8 mouse cellular contexts compared by ENCODE assay signal in genomic region chr12:59011275-59011843, GRCm38 (mm10). TPM values are rescaled to one million over a fixed set of nuclear protein-coding genes. Genes with fewer than 3 reads are reported as not detected.
DNase-seq lines count a peak whose midpoint lies in the region; ATAC-seq and TF ChIP-seq lines count a peak whose summit lies in the region.

No protein-coding gene starts in this region.

- H3K9me3 ChIP-seq in heart, embryonic 10.5 days = no peaks in the 10 kb centered on the region
- no peaks in the 10 kb centered on the region for H3K9me3 ChIP-seq in CH12.LX (replicated peaks; ENCODE audit: low read length)
- H3K9me3 ChIP-seq in forebrain, embryonic 13.5 days (replicated peaks) = no peaks in the 10 kb centered on the region
- H3K9me3 ChIP-seq in liver, embryonic 13.5 days (replicated peaks) = no peaks in the 10 kb centered on the region

- no peak for DNase-seq in heart, embryonic 10.5 days (ENCODE audit: low spot score)
- DNase-seq in heart, postnatal 10 days = no peak
- DNase-seq in CH12.LX (ENCODE audit: extremely low read depth) = no peak
- no peak for DNase-seq in liver, embryonic 13.5 days
- no peak for DNase-seq in urinary bladder, adult 2 months (ENCODE audit: low spot score)
- DNase-seq in Muller cell, postnatal 12 days (ENCODE audit: inconsistent ontology term) = no peak

- peaks cover 19% of the 10 kb centered on the region; the same call in 1 of the 2 replicates for H3K79me2 ChIP-seq in CH12.LX (replicated peaks; ENCODE audit: control insufficient read depth, extremely low read depth, insufficient read depth, poor library complexity, severe bottlenecking)

- peak overlapping the region; percentile 75 for H3K4me2 ChIP-seq in CH12.LX (ENCODE audit: insufficient read depth, low read depth, poor library complexity, severe bottlenecking)
- peak overlapping the region; percentile 88 for H3K4me2 ChIP-seq in forebrain, embryonic 13.5 days
- H3K4me2 ChIP-seq in liver, embryonic 13.5 days = peak overlapping the region; percentile 93

- H3K9ac ChIP-seq in CH12.LX (ENCODE audit: insufficient read depth, low read depth) = peak overlapping the region; percentile 50
- peak overlapping the region; percentile 81 for H3K9ac ChIP-seq in forebrain, embryonic 13.5 days
- peak overlapping the region; percentile 87 for H3K9ac ChIP-seq in liver, embryonic 13.5 days

- TF ChIP-seq POLR2A in CH12.LX (IDR thresholded peaks at IDR 0.05; ENCODE audit: low read depth, low read length) = no peak

- in situ Hi-C loops in CH12.LX (cut with MboI; ENCODE audit: low pct_ligation_motif_present, low pct_unique_long_range_greater_than_20kb, low sequenced_read_pairs) = no loop called here

- no peaks in the 10 kb centered on the region for H3K27me3 ChIP-seq in heart, embryonic 10.5 days (ENCODE audit: insufficient read depth, poor library complexity, severe bottlenecking)
- no peaks in the 10 kb centered on the region for H3K27me3 ChIP-seq in CH12.LX (replicated peaks)
- H3K27me3 ChIP-seq in forebrain, embryonic 13.5 days = no peaks in the 10 kb centered on the region
- H3K27me3 ChIP-seq in liver, embryonic 13.5 days = no peaks in the 10 kb centered on the region

- under 1% methylated on average over 25 of the region's 25 CpGs for WGBS in heart, embryonic 10.5 days
- under 1% methylated on average over 25 of the region's 25 CpGs for WGBS in forebrain, embryonic 13.5 days
- WGBS in liver, embryonic 13.5 days (ENCODE audit: insufficient replicate concordance) = 1% methylated on average over 25 of the region's 25 CpGs

- H3K4me1 ChIP-seq in heart, embryonic 10.5 days = peaks cover 6% of the 10 kb centered on the region; the same call in 1 of the 2 replicates
- peaks cover 3 to 20% of the 10 kb centered on the region in 2 experiments; a peak in 3 of 4 replicates for H3K4me1 ChIP-seq in CH12.LX (ENCODE audit: control insufficient read depth in 1 of 2, insufficient read depth in 2 of 2)
- peaks cover 23% of the 10 kb centered on the region for H3K4me1 ChIP-seq in forebrain, embryonic 13.5 days
- H3K4me1 ChIP-seq in liver, embryonic 13.5 days (replicated peaks) = peaks cover 33% of the 10 kb centered on the region

- H3K4me3 ChIP-seq in heart, embryonic 10.5 days = peak overlapping the region; percentile 75
- H3K4me3 ChIP-seq in CH12.LX (replicated peaks in 1 of 3; ENCODE audit: low read depth in 2 of 3, low read length in 2 of 3, poor library complexity in 1 of 3) = peak overlapping the region; percentile 78 to 95 (median 89)
- H3K4me3 ChIP-seq in forebrain, embryonic 13.5 days = peak overlapping the region; percentile 76
- peak overlapping the region; percentile 81 for H3K4me3 ChIP-seq in liver, embryonic 13.5 days (replicated peaks)

- H3K36me3 ChIP-seq in heart, embryonic 10.5 days = peaks cover 23% of the 10 kb centered on the region
- peaks cover 5 to 21% of the 10 kb centered on the region in 2 experiments for H3K36me3 ChIP-seq in CH12.LX (replicated peaks in 1 of 2; ENCODE audit: control insufficient read depth in 1 of 2, insufficient read depth in 1 of 2, low read length in 1 of 2)
- H3K36me3 ChIP-seq in forebrain, embryonic 13.5 days (ENCODE audit: poor library complexity, severe bottlenecking) = peaks cover 9% of the 10 kb centered on the region
- H3K36me3 ChIP-seq in liver, embryonic 13.5 days = peaks cover 20% of the 10 kb centered on the region

- no peak for TF ChIP-seq EP300 in CH12.LX (IDR thresholded peaks at IDR 0.05; ENCODE audit: low read length)

- H3K27ac ChIP-seq in heart, embryonic 10.5 days = peak overlapping the region; percentile 91
- peak overlapping the region; percentile 15; the same call in 1 of the 2 replicates for H3K27ac ChIP-seq in CH12.LX (ENCODE audit: insufficient read depth, low read depth)
- peak overlapping the region; percentile 80 for H3K27ac ChIP-seq in forebrain, embryonic 13.5 days
- H3K27ac ChIP-seq in liver, embryonic 13.5 days = peak overlapping the region; percentile 94

- ATAC-seq in forebrain, embryonic 13.5 days = no peak; the same call in 1 of the 2 replicates
- peak; percentile 66 for ATAC-seq in liver, embryonic 13.5 days (ENCODE audit: low read depth)
- ATAC-seq in megakaryocyte progenitor cell, adult 5-6 weeks (replicated peaks; ENCODE audit: poor library complexity) = no peak; the same call in 1 of the 2 replicates

- no peak for TF ChIP-seq CTCF in CH12.LX (conservative IDR thresholded peaks at IDR 0.05 in 1 of 2, IDR thresholded peaks at IDR 0.05 in 1 of 2; ENCODE audit: low read depth in 2 of 2, low read length in 2 of 2)

- dilution Hi-C loops in CH12.LX (cut with MboI; ENCODE audit: extremely low pct_ligation_motif_present, extremely low pct_unique_long_range_greater_than_20kb, low sequenced_read_pairs) = no loop called here

- TF ChIP-seq RAD21 in CH12.LX (IDR thresholded peaks at IDR 0.05; ENCODE audit: low read depth, low read length) = no peak

- intact Hi-C loops in heart, postnatal 10 days (cut with DNase I) = loop anchor here (5.0 kb wide), 1 partner anchor 206 kb away; the partner anchor contains the start of gene Fbxo33

TF ChIP-seq in CH12.LX, 34 proteins besides CTCF, POLR2A, EP300 and RAD21:
- TF ChIP-seq SMC3 (IDR thresholded peaks at IDR 0.05; ENCODE audit: low read depth, low read length) (no peak), SIN3A (IDR thresholded peaks at IDR 0.05; ENCODE audit: low read length) (no peak), UBTF (IDR thresholded peaks at IDR 0.05; ENCODE audit: low read depth, low read length) (peak; percentile 58; the same call in 1 of the 2 replicates), MAZ (IDR thresholded peaks at IDR 0.05; ENCODE audit: low read depth, low read length) (no peak)

RNA-seq across cellular contexts. Expression of gene Sec23a, which starts 0.5 kb away (rescaled TPM):
- polyA plus RNA-seq in heart, embryonic 10.5 days (2016; fragmentation: Nextera tagmentation; extraction: Ambion mirVana) = 77.3 and 84.6 TPM in 2 replicates
- total RNA-seq in heart, postnatal 10 days (2021) = 10 to 100 TPM; 47.6 to 49.5 TPM
- total RNA-seq in CH12.LX (2012; rRNA removed) (17.6 and 18.0 TPM in 2 replicates), CH12.LX (2014; rRNA removed) (24.7 and 26.9 TPM in 2 replicates)
- polyA plus RNA-seq in CH12.LX (2012; ENCODE audit: insufficient read length, low read depth) = 10.4 and 12.3 TPM in 2 replicates
- polyA plus RNA-seq in forebrain, embryonic 13.5 days (2015; fragmentation: Nextera tagmentation; extraction: Ambion mirVana) = 81.3 and 85.9 TPM in 2 replicates
- 22.6 and 29.5 TPM in 2 replicates for polyA plus RNA-seq in liver, embryonic 13.5 days (2015; fragmentation: Nextera tagmentation; extraction: Ambion mirVana)
- 19.6 and 24.0 TPM in 2 replicates for total RNA-seq in megakaryocyte progenitor cell, adult 5-6 weeks (2015)
- total RNA-seq in megakaryocyte progenitor cell, adult 5-6 weeks (2017) = 19.7 and 23.0 TPM in 2 replicates
- polyA plus RNA-seq in urinary bladder, adult 2 months (2012; rRNA removed) = 38.8 and 41.9 TPM in 2 replicates

RNA-seq across cellular contexts. Expression of gene Gemin2, which starts 1.8 kb away (rescaled TPM):
- polyA plus RNA-seq in heart, embryonic 10.5 days (2016; fragmentation: Nextera tagmentation; extraction: Ambion mirVana) = 30.1 and 35.6 TPM in 2 replicates
- 1 to 10 TPM; 6.9 to 7.5 TPM for total RNA-seq in heart, postnatal 10 days (2021)
- total RNA-seq in CH12.LX (2012; rRNA removed) (19.4 and 19.6 TPM in 2 replicates), CH12.LX (2014; rRNA removed) (36.7 and 40.8 TPM in 2 replicates)
- polyA plus RNA-seq in CH12.LX (2012; ENCODE audit: insufficient read length, low read depth) = 22.3 and 23.8 TPM in 2 replicates
- polyA plus RNA-seq in forebrain, embryonic 13.5 days (2015; fragmentation: Nextera tagmentation; extraction: Ambion mirVana) = 22.5 and 24.7 TPM in 2 replicates
- polyA plus RNA-seq in liver, embryonic 13.5 days (2015; fragmentation: Nextera tagmentation; extraction: Ambion mirVana) = 25.5 and 26.0 TPM in 2 replicates
- total RNA-seq in megakaryocyte progenitor cell, adult 5-6 weeks (2015) = 23.4 and 29.8 TPM in 2 replicates
- total RNA-seq in megakaryocyte progenitor cell, adult 5-6 weeks (2017) = 16.4 and 20.9 TPM in 2 replicates
- polyA plus RNA-seq in urinary bladder, adult 2 months (2012; rRNA removed) = 7.7 and 8.5 TPM in 2 replicates

RNA-seq across cellular contexts. Expression of gene Trappc6b, which starts 49.9 kb away (rescaled TPM):
- polyA plus RNA-seq in heart, embryonic 10.5 days (2016; fragmentation: Nextera tagmentation; extraction: Ambion mirVana) = 75.5 and 82.4 TPM in 2 replicates
- total RNA-seq in heart, postnatal 10 days (2021) = 10 to 100 TPM; 65.3 to 66.2 TPM
- 40.9 and 46.6 TPM in 2 replicates for total RNA-seq in CH12.LX (2012; rRNA removed)
- total RNA-seq in CH12.LX (2014; rRNA removed) = 42.6 and 47.0 TPM in 2 replicates
- polyA plus RNA-seq in CH12.LX (2012; ENCODE audit: insufficient read length, low read depth) = 67.8 and 72.7 TPM in 2 replicates
- polyA plus RNA-seq in forebrain, embryonic 13.5 days (2015; fragmentation: Nextera tagmentation; extraction: Ambion mirVana) = 137 and 140 TPM in 2 replicates
- 52.2 and 58.7 TPM in 2 replicates for polyA plus RNA-seq in liver, embryonic 13.5 days (2015; fragmentation: Nextera tagmentation; extraction: Ambion mirVana)
- 63.4 and 63.5 TPM in 2 replicates for total RNA-seq in megakaryocyte progenitor cell, adult 5-6 weeks (2015)
- total RNA-seq in megakaryocyte progenitor cell, adult 5-6 weeks (2017) = 39.9 and 57.8 TPM in 2 replicates
- polyA plus RNA-seq in urinary bladder, adult 2 months (2012; rRNA removed) = 100 and 122 TPM in 2 replicates

RNA-seq across cellular contexts. Expression of gene Pnn, which starts 55.3 kb away (rescaled TPM):
- polyA plus RNA-seq in heart, embryonic 10.5 days (2016; fragmentation: Nextera tagmentation; extraction: Ambion mirVana) = 76.5 and 89.5 TPM in 2 replicates
- total RNA-seq in heart, postnatal 10 days (2021) = 10 to 100 TPM; 26.1 to 29.4 TPM
- total RNA-seq in CH12.LX (2012; rRNA removed) (33.6 and 46.0 TPM in 2 replicates), CH12.LX (2014; rRNA removed) (31.9 and 32.5 TPM in 2 replicates)
- polyA plus RNA-seq in CH12.LX (2012; ENCODE audit: insufficient read length, low read depth) = 132 and 171 TPM in 2 replicates
- 114 and 120 TPM in 2 replicates for polyA plus RNA-seq in forebrain, embryonic 13.5 days (2015; fragmentation: Nextera tagmentation; extraction: Ambion mirVana)
- polyA plus RNA-seq in liver, embryonic 13.5 days (2015; fragmentation: Nextera tagmentation; extraction: Ambion mirVana) = 43.9 and 53.3 TPM in 2 replicates
- total RNA-seq in megakaryocyte progenitor cell, adult 5-6 weeks (2015) = 81.5 and 94.1 TPM in 2 replicates
- 88.4 and 137 TPM in 2 replicates for total RNA-seq in megakaryocyte progenitor cell, adult 5-6 weeks (2017)
- 52.1 and 60.8 TPM in 2 replicates for polyA plus RNA-seq in urinary bladder, adult 2 months (2012; rRNA removed)

Comparison
In these comparisons a context has a peak if more than half of its experiments do, and no peak if none do; other contexts are left out.
1. H3K27ac ChIP-seq: peak in every context shown above with its lines; median percentile 94 in liver, embryonic 13.5 days; 91 in heart, embryonic 10.5 days; 80 in forebrain, embryonic 13.5 days; 15 in CH12.LX.